Mouse (Mus musculus) CD8-positive naive resting alpha-beta T cell, adult 57 days (primary cell): ENCODE data around the gene Mfsd8. TPM values are rescaled to one million over a fixed set of nuclear protein-coding genes. Genes with fewer than 3 reads are reported as not detected.

Experiments
- total RNA-seq: library from RNA; stranded (reverse); gene quantifications from one replicate; pipeline ENCODE4 v1.2.4, GENCODE M21; 2023

The Mfsd8 gene
- total RNA-seq, result 16.2 TPM

GRCm38 (mm10) chr3:40846473-40846956 is at the start of gene Mfsd8:
Gene Mfsd8, minus strand, starts transcription at chr3:40846886.

DNA sequence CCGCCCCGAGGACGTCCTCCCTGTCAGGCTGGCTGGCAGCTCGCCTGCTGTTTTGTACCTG is 101 bp upstream of the Mfsd8 start, which contains the start of gene Abhd18:
Abhd18 (plus strand) TSS at position 14 of the 61 bp plus-strand sequence.

GRCm38 (mm10) chr3:40799530-40800372 is 46.9 kb downstream of the Mfsd8 start, which contains the start of gene Plk4:
Gene Plk4, plus strand, starts transcription at chr3:40800019.

Other genes starting within 250 kb of the Mfsd8 start
- gene Slc25a31, start 138.0 kb downstream of the Mfsd8 start, total RNA-seq, result 0.24 TPM
- 24.7 TPM for gene Hspa4l, start 102.4 kb downstream of the Mfsd8 start, total RNA-seq
- gene Plk4, start 46.9 kb downstream of the Mfsd8 start, total RNA-seq, result 16.6 TPM
- 14.7 TPM for gene Abhd18, start 84 bp upstream of the Mfsd8 start, total RNA-seq
- not detected for gene 1700034I23Rik, start 55.7 kb upstream of the Mfsd8 start, total RNA-seq
- 18.6 TPM for gene Larp1b, start 102.9 kb upstream of the Mfsd8 start, total RNA-seq
- gene Pgrmc2, start 236.2 kb upstream of the Mfsd8 start, total RNA-seq, result 23.3 TPM